Mouse (Mus musculus) erythroblast, adult 5-6 weeks (primary cell): Measurements from ENCODE around the gene Ttc9c. TPM values are rescaled to one million over a fixed set of nuclear protein-coding genes. Genes with fewer than 3 reads are reported as not detected.

Experiments used
- ATAC-seq: replicated peaks from 2 replicates; pipeline ENCODE4 v1.8.0; 2016; ENCODE audit warnings: moderate number of reproducible peaks, mild to moderate bottlenecking, moderate TSS enrichment, inconsistent platforms; ENCODE audit not compliant: poor library complexity, low FRiP score, severe bottlenecking
- total RNA-seq, 2 experiments: library from RNA; stranded (forward) in 1 of 2; stranded (reverse) in 1 of 2; fragments of 150-400 nt in 1 of 2; fragments of 200-764, 138-1000 nt in 1 of 2; gene quantifications; 2 replicates each; pipeline versions ENCODE4 v1.2.3 to v1.2.4; 2015 to 2017; ENCODE audit warnings: low replicate concordance in 2 of 2

Gene Ttc9c
- total RNA-seq, 2 experiments from 2014 or later: 10.0 to 13.8 TPM

DNA sequence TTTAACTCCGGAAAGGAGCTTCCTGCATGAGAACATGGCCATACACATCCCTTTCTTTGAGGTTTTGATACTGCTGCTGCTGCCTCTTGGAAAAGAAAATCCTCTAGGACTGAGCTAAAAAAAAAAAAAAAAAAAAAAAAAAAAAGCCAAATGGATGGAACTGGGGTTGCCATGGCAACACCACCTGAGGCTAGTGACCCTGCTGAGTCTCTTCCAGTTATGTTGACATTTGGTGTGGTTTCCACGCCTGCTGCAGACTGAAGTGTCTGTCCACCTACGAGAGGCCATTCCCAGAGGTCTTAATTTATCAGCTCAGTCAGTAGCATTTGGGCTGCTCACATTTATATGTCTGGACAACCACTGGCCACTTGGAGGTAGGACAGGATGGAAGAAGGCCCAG, 30.6 kb downstream of the Ttc9c start:
- ATAC-seq: no peak

DNA sequence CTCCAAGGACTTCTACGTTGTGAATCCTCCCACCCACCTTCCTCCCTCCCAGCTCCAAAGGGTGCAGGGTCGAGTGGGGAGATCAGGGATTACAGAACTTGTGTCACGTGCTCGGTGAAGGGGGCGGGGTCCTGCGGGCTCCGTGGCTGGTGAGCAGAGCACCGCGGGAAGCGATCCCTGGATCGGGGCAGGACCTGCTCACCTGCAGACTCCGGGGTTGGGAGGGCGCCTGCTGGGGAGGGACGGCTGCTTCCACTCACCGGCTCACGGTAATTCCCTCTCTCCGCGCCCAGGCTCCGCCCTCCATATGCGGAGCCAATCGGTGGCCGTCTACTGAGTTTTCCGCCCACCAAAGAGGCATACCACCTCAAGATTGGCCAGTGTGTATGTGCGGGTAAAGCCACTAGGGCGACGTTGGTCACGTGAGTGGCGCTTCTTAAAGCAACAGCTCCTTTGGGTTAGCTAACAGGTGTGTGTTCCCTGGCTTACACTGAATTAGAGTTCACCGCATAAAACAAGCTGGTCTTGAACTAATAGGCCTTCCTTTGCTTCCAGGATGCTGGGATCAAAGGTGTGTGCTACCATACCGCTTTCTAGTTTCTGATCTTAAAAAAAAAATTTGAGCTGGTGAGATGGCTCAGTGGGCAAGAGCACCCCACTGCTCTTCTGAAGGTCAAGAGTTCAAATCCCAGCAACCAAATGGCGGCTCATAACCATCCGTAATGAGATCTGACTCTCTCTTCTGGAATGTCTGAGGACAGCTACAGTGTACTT, 32.9 kb downstream of the Ttc9c start, which contains the start of gene Taf6l:
Gene Taf6l (minus strand): TSS at position 410 of the 774 bp plus-strand sequence.
- peak; percentile 99 for ATAC-seq

DNA sequence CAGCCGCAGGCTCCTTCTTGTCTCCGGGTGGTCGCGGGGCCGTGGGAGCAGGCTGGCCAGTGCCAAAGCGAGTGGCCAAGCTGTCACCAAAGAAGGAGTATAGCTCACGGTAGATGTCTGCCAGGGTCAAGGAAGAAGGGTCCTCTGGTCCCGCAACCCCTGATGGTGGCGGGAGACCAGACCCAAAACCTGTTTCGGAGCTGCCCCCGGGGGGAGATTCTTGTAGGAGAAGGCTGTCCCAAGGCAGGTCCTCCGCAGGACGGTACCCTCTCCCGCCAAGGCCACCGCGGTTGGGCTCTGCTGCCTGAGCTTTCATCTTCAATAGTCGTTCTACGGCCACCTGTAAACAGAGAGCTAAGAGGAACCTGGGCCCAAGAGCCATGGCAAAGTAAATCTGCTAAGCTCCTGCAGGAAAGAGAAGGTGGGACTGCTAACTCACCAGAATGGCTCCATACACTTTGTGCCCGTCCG, 44.1 kb downstream of the Ttc9c start:
- 0 out of 2 replicates have a peak, but pooled peaks have one; percentile 8 for ATAC-seq

DNA sequence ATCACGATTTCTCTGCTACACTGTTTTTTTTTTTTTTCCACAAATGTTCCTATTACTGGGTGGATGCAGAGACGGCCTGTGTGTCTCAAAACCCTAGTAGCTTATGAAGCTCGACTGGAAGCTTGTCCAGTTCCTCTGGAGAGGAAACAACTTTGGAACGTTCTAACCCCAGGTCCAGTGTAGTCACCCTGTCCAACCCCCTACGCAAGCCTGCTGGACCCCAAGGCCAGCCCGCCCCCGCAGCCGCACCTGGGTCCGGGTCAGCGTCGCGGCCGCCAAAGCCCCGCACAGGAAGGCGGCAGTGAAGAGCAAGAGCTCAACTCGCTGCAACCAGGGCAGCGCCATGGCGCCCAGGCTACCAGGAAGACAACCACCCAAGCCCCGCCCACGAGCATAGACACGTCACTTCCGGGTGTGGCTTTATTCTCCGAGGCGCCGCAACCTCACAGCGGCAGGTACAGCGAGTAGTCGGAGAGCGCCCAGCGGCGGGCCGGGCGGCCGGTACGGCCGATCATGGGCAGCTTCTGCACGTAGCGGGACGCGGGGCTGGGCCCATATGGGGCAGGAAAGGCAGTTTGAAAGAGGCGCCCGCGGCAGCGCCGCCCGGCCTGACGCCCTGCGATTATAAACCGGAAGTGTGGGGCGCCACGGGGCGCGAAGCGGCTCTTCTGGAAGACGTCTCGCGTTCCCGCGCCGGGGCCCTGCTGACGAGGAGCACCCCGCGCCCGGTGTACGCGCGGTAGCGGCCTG, 44.9 kb downstream of the Ttc9c start, which contains the start of gene Tmem179b:
Gene Tmem179b (minus strand): TSS at position 382 of the 750 bp plus-strand sequence.
- ATAC-seq: peak; percentile 89

DNA sequence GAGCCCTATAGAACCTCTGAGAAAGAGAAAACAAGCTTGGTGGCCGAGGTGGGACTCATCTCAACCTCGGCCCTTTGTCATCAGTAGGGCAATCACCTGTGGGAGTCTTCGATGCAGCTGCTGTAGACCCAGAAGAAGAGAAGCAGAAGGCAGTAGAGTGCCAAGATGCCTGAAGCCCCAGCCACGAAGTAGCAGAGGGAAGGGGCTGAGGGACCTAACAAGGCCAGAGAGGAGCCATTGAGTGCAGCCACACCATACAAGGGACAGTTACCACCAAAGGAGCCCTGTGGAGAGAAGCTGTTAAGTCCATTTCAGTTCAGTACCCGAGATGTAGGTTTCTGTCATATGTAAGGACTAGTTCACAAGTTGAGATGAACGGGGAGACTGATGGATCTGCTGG, 45.7 kb downstream of the Ttc9c start:
- no peak for ATAC-seq

DNA sequence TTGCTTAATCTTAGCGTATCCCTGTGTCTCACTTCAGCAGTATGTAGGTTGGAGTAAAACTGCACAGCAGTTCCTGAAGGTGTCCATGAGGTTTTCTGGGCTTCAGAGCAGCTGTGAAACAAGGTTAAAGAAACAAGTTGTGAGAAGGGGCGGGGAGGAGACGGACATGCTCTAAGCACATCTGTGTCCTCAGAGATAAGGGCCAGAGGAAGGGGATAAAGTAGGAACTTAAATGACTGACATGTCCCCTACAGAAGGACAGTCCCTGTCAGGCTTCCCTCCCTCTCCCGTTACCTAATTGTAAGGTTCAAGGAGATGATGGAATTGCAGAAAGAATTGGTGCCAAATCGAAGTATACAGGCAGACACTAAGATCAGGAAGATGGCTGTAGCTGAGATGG, 46.1 kb downstream of the Ttc9c start:
- ATAC-seq: peak; percentile 48; the same call in 1 of the 2 replicates

DNA sequence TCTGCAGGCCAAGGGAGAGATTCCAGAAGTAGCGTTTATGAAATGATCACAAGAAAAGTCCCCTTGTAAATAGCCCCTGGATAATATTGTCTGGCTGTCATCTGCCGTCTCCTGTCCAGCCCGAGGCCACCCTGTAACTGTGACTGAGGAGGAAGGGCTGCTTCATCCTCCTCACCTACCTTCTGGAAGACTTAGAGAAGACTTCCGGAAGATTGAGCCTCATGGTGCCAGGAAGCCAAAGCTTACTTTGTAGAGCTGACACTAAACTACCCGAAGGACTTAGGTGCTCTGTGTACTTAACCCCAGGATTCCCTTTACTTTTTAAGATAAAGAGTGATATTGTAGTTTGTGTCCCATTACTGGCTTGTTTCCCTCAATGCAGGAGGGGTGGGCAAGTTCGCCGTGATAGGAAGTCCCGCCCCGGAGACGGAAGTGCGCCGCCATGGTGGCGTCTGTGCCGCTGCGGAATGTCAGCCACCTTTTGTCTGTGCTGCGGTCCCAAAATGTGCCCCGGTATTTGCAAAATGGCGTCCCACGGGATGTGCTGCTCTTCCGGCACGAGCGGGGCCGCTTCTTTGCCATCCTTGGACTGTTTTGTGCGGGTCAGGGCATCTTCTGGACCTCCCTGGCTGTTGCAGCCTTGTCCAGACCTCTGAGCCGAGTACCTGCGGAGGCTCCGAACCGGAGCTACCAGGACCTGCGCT, 48.4 kb downstream of the Ttc9c start, which contains the start of gene Tmem223:
Gene Tmem223 (plus strand): TSS at position 430 of the 704 bp plus-strand sequence.
- peak; percentile 65 for ATAC-seq

DNA sequence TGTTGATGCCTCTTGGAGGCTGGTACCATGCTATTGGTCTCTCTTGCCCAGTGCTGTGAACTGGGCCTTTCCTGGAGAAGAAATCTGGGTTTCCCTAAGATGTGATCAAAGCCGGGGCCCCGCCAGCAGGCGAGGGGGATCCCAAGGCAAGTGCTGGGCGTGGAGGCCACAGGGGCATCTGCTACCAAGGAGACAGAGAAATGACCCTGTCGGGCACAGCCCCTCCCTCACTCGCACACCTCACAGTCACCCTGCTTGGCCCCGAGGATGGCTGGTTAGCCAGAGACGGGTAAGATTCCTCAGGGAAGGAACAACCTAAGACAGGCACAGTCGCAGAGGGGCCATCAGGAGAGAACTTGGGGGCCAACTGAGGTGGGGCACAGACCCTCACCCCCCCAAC, 53.6 kb downstream of the Ttc9c start:
- ATAC-seq: no peak

DNA sequence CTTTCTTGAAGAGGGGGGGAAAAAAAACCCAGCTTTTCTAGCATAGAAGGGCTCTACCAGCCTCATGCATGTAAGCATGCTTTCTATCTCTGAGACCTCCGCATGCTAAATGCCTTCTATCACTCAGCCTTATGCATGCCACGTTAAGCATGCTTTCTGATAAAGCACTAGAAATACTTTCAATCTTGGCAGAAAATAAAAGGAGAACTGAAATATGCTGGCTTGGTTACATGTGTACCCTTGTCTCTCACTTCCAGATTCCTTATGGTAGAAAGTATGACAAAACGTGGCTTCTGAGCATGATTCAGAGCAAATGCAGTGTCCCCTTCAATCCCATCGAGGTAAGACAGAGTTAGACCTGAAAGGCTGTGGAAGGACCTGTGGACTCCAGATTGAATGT, 55.9 kb downstream of the Ttc9c start:
- no peak for ATAC-seq

DNA sequence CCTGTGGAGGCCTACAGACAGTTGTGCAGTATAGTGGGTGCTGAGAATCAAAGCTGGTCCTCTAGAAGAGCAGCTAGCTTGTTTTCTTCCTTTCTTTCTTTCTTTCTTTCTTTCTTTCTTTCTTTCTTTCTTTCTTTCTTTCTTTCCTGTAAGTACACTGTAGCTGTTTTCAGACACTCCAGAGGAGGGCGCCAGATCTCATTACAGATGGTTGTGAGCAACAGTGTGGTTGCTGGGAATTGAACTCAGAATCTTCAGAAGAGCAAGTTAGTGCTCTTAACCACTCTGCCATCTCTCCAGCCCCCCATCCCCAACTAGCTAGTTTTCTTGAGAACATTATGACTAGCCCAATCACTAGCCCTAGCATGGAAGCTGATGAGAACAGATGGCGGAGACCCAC, 58.4 kb downstream of the Ttc9c start:
- no peak for ATAC-seq

Other genes with a start within 250 kb of the Ttc9c start
Only the 30 nearest of the 33 such genes appear.
- gene Chrm1, start 155.5 kb downstream of the Ttc9c start, total RNA-seq (2015; ENCODE audit: low replicate concordance): not detected in 2 replicates
- gene Chrm1, start 155.5 kb downstream of the Ttc9c start, total RNA-seq (2017; ENCODE audit: low replicate concordance): under 0.01 TPM in 1 of 2 replicates, not detected in the other
- 150 and 218 TPM in 2 replicates for gene Slc3a2, start 96.0 kb downstream of the Ttc9c start, total RNA-seq (2015; ENCODE audit: low replicate concordance)
- 337 and 409 TPM in 2 replicates for gene Slc3a2, start 96.0 kb downstream of the Ttc9c start, total RNA-seq (2017; ENCODE audit: low replicate concordance)
- 7.9 and 61.9 TPM in 2 replicates for gene Wdr74, start 83.5 kb downstream of the Ttc9c start, total RNA-seq (2015; ENCODE audit: low replicate concordance)
- 15.3 and 18.3 TPM in 2 replicates for gene Wdr74, start 83.5 kb downstream of the Ttc9c start, total RNA-seq (2017; ENCODE audit: low replicate concordance)
- gene 1700092M07Rik, start 78.6 kb downstream of the Ttc9c start, total RNA-seq (2015; ENCODE audit: low replicate concordance): not detected in 2 replicates
- gene 1700092M07Rik, start 78.6 kb downstream of the Ttc9c start, total RNA-seq (2017; ENCODE audit: low replicate concordance): not detected in 2 replicates
- 105 and 119 TPM in 2 replicates for gene Stx5a, start 77.9 kb downstream of the Ttc9c start, total RNA-seq (2015; ENCODE audit: low replicate concordance)
- gene Stx5a, start 77.9 kb downstream of the Ttc9c start, total RNA-seq (2017; ENCODE audit: low replicate concordance): 161 and 226 TPM in 2 replicates
- gene Nxf1, start 62.3 kb downstream of the Ttc9c start, total RNA-seq (2015; ENCODE audit: low replicate concordance): 135 and 146 TPM in 2 replicates
- gene Nxf1, start 62.3 kb downstream of the Ttc9c start, total RNA-seq (2017; ENCODE audit: low replicate concordance): 35.0 and 81.7 TPM in 2 replicates
- 9.4 and 11.0 TPM in 2 replicates for gene Tmem223, start 48.3 kb downstream of the Ttc9c start, total RNA-seq (2015; ENCODE audit: low replicate concordance)
- 3.1 and 6.8 TPM in 2 replicates for gene Tmem223, start 48.3 kb downstream of the Ttc9c start, total RNA-seq (2017; ENCODE audit: low replicate concordance)
- 55.1 and 59.6 TPM in 2 replicates for gene Tmem179b, start 44.9 kb downstream of the Ttc9c start, total RNA-seq (2015; ENCODE audit: low replicate concordance)
- 24.3 and 37.4 TPM in 2 replicates for gene Tmem179b, start 44.9 kb downstream of the Ttc9c start, total RNA-seq (2017; ENCODE audit: low replicate concordance)
- gene Taf6l, start 32.9 kb downstream of the Ttc9c start, total RNA-seq (2015; ENCODE audit: low replicate concordance): 1.2 and 5.9 TPM in 2 replicates
- 1.0 and 9.5 TPM in 2 replicates for gene Taf6l, start 32.9 kb downstream of the Ttc9c start, total RNA-seq (2017; ENCODE audit: low replicate concordance)
- gene Polr2g, start 20.8 kb downstream of the Ttc9c start, total RNA-seq (2015; ENCODE audit: low replicate concordance): 21.5 and 23.0 TPM in 2 replicates
- gene Polr2g, start 20.8 kb downstream of the Ttc9c start, total RNA-seq (2017; ENCODE audit: low replicate concordance): 9.9 and 20.1 TPM in 2 replicates
- 0.42 TPM in 1 of 2 replicates, not detected in the other for gene Zbtb3, start 16.8 kb downstream of the Ttc9c start, total RNA-seq (2015; ENCODE audit: low replicate concordance)
- gene Zbtb3, start 16.8 kb downstream of the Ttc9c start, total RNA-seq (2017; ENCODE audit: low replicate concordance): 0.60 TPM in 1 of 2 replicates, not detected in the other
- 14.4 and 27.4 TPM in 2 replicates for gene Hnrnpul2, start 677 bp upstream of the Ttc9c start, total RNA-seq (2015; ENCODE audit: low replicate concordance)
- 42.6 and 58.0 TPM in 2 replicates for gene Hnrnpul2, start 677 bp upstream of the Ttc9c start, total RNA-seq (2017; ENCODE audit: low replicate concordance)
- gene AC129217.1, start 10.4 kb upstream of the Ttc9c start, total RNA-seq (2015; ENCODE audit: low replicate concordance): 4.2 TPM in 1 of 2 replicates, not detected in the other
- 14.8 TPM in 1 of 2 replicates, not detected in the other for gene AC129217.1, start 10.4 kb upstream of the Ttc9c start, total RNA-seq (2017; ENCODE audit: low replicate concordance)
- 28.8 and 40.3 TPM in 2 replicates for gene Bscl2, start 18.1 kb upstream of the Ttc9c start, total RNA-seq (2015; ENCODE audit: low replicate concordance)
- gene Bscl2, start 18.1 kb upstream of the Ttc9c start, total RNA-seq (2017; ENCODE audit: low replicate concordance): 12.7 and 16.4 TPM in 2 replicates
- gene Gng3, start 19.9 kb upstream of the Ttc9c start, total RNA-seq (2015; ENCODE audit: low replicate concordance): not detected in 2 replicates
- gene Gng3, start 19.9 kb upstream of the Ttc9c start, total RNA-seq (2017; ENCODE audit: low replicate concordance): 0.56 TPM in 1 of 2 replicates, not detected in the other
- gene Lrrn4cl, start 31.4 kb upstream of the Ttc9c start, total RNA-seq (2015; ENCODE audit: low replicate concordance): not detected in 2 replicates
- not detected in 2 replicates for gene Lrrn4cl, start 31.4 kb upstream of the Ttc9c start, total RNA-seq (2017; ENCODE audit: low replicate concordance)
- 18.6 and 20.6 TPM in 2 replicates for gene Ubxn1, start 52.2 kb upstream of the Ttc9c start, total RNA-seq (2015; ENCODE audit: low replicate concordance)
- 43.0 and 65.7 TPM in 2 replicates for gene Ubxn1, start 52.2 kb upstream of the Ttc9c start, total RNA-seq (2017; ENCODE audit: low replicate concordance)
- gene Uqcc3, start 61.6 kb upstream of the Ttc9c start, total RNA-seq (2015; ENCODE audit: low replicate concordance): 1.5 and 8.4 TPM in 2 replicates
- gene Uqcc3, start 61.6 kb upstream of the Ttc9c start, total RNA-seq (2017; ENCODE audit: low replicate concordance): 11.8 and 12.3 TPM in 2 replicates
- 24.2 and 24.4 TPM in 2 replicates for gene Lbhd1, start 64.4 kb upstream of the Ttc9c start, total RNA-seq (2015; ENCODE audit: low replicate concordance)
- 6.0 and 23.1 TPM in 2 replicates for gene Lbhd1, start 64.4 kb upstream of the Ttc9c start, total RNA-seq (2017; ENCODE audit: low replicate concordance)
- gene Gm49403, start 64.6 kb upstream of the Ttc9c start, total RNA-seq (2015; ENCODE audit: low replicate concordance): not detected in 2 replicates
- not detected in 2 replicates for gene Gm49403, start 64.6 kb upstream of the Ttc9c start, total RNA-seq (2017; ENCODE audit: low replicate concordance)
- gene 1810009A15Rik, start 69.5 kb upstream of the Ttc9c start, total RNA-seq (2015; ENCODE audit: low replicate concordance): 14.6 and 21.3 TPM in 2 replicates
- gene 1810009A15Rik, start 69.5 kb upstream of the Ttc9c start, total RNA-seq (2017; ENCODE audit: low replicate concordance): 13.5 and 23.3 TPM in 2 replicates
- not detected in 2 replicates for gene Gm49416, start 69.6 kb upstream of the Ttc9c start, total RNA-seq (2015; ENCODE audit: low replicate concordance)
- not detected in 2 replicates for gene Gm49416, start 69.6 kb upstream of the Ttc9c start, total RNA-seq (2017; ENCODE audit: low replicate concordance)
- 2.3 and 7.1 TPM in 2 replicates for gene Ints5, start 73.7 kb upstream of the Ttc9c start, total RNA-seq (2015; ENCODE audit: low replicate concordance)
- gene Ints5, start 73.7 kb upstream of the Ttc9c start, total RNA-seq (2017; ENCODE audit: low replicate concordance): 4.7 and 5.4 TPM in 2 replicates
- 12.7 and 20.9 TPM in 2 replicates for gene Ganab, start 78.7 kb upstream of the Ttc9c start, total RNA-seq (2015; ENCODE audit: low replicate concordance)
- gene Ganab, start 78.7 kb upstream of the Ttc9c start, total RNA-seq (2017; ENCODE audit: low replicate concordance): 19.5 and 20.4 TPM in 2 replicates
- 12.5 and 14.2 TPM in 2 replicates for gene B3gat3, start 101.0 kb upstream of the Ttc9c start, total RNA-seq (2015; ENCODE audit: low replicate concordance)
- gene B3gat3, start 101.0 kb upstream of the Ttc9c start, total RNA-seq (2017; ENCODE audit: low replicate concordance): 11.1 and 12.4 TPM in 2 replicates
- 1.2 TPM in 1 of 2 replicates, not detected in the other for gene Rom1, start 110.0 kb upstream of the Ttc9c start, total RNA-seq (2015; ENCODE audit: low replicate concordance)
- gene Rom1, start 110.0 kb upstream of the Ttc9c start, total RNA-seq (2017; ENCODE audit: low replicate concordance): 1.7 and 3.0 TPM in 2 replicates
- 1.7 and 4.8 TPM in 2 replicates for gene Eml3, start 110.2 kb upstream of the Ttc9c start, total RNA-seq (2015; ENCODE audit: low replicate concordance)
- 6.3 and 8.3 TPM in 2 replicates for gene Eml3, start 110.2 kb upstream of the Ttc9c start, total RNA-seq (2017; ENCODE audit: low replicate concordance)
- 16.9 and 22.8 TPM in 2 replicates for gene Mta2, start 122.5 kb upstream of the Ttc9c start, total RNA-seq (2015; ENCODE audit: low replicate concordance)
- 39.5 and 54.4 TPM in 2 replicates for gene Mta2, start 122.5 kb upstream of the Ttc9c start, total RNA-seq (2017; ENCODE audit: low replicate concordance)
- 1.0 and 2.7 TPM in 2 replicates for gene Tut1, start 134.5 kb upstream of the Ttc9c start, total RNA-seq (2015; ENCODE audit: low replicate concordance)
- gene Tut1, start 134.5 kb upstream of the Ttc9c start, total RNA-seq (2017; ENCODE audit: low replicate concordance): 2.3 and 6.8 TPM in 2 replicates
- 181 and 213 TPM in 2 replicates for gene Eef1g, start 147.7 kb upstream of the Ttc9c start, total RNA-seq (2015; ENCODE audit: low replicate concordance)
- gene Eef1g, start 147.7 kb upstream of the Ttc9c start, total RNA-seq (2017; ENCODE audit: low replicate concordance): 105 and 149 TPM in 2 replicates